Mouse (Mus musculus): Measurements from ENCODE around the gene Prkca.

Gene Prkca

GRCm38 (mm10) chr11:108228497-108228896 lies 115.2 kb downstream of the Prkca start:
- no peak for DNase-seq

- no peak for DNase-seq
Observed at GRCm38 (mm10) chr11:108226248-108226647, 117.5 kb downstream of the Prkca start.

- peak; percentile 29 to 33 for DNase-seq
Observed at GRCm38 (mm10) chr11:108224233-108224973, 119.3 kb downstream of the Prkca start.

GRCm38 (mm10) chr11:108223613-108224232 lies 120.0 kb downstream of the Prkca start:
- DNase-seq = peak; percentile 13 to 20

- DNase-seq = no peak
Observed at GRCm38 (mm10) chr11:108223154-108223553, 120.6 kb downstream of the Prkca start.

- DNase-seq = no peak
Observed at GRCm38 (mm10) chr11:108222616-108223015, 121.1 kb downstream of the Prkca start.

- peak; percentile 47 to 50 for DNase-seq
Observed at GRCm38 (mm10) chr11:108222026-108222425, 121.7 kb downstream of the Prkca start.

- no peak for DNase-seq
Observed at GRCm38 (mm10) chr11:108221124-108221835, 122.4 kb downstream of the Prkca start.

GRCm38 (mm10) chr11:108220605-108221004 lies 123.1 kb downstream of the Prkca start:
- no peak for DNase-seq

GRCm38 (mm10) chr11:108217043-108217442 lies 126.7 kb downstream of the Prkca start:
- no peak for DNase-seq

- DNase-seq = no peak
Observed at GRCm38 (mm10) chr11:108216064-108216463, 127.7 kb downstream of the Prkca start.

- no peak for DNase-seq
Observed at GRCm38 (mm10) chr11:108215466-108215865, 128.3 kb downstream of the Prkca start.

GRCm38 (mm10) chr11:108214521-108215223 lies 129.1 kb downstream of the Prkca start:
- no peak for DNase-seq

- DNase-seq = no peak
Observed at GRCm38 (mm10) chr11:108213783-108214182, 129.9 kb downstream of the Prkca start.

GRCm38 (mm10) chr11:108212638-108213037 lies 131.1 kb downstream of the Prkca start:
- no peak for DNase-seq

GRCm38 (mm10) chr11:108212030-108212429 lies 131.7 kb downstream of the Prkca start:
- no peak for DNase-seq

GRCm38 (mm10) chr11:108210749-108211148 lies 133.0 kb downstream of the Prkca start:
- DNase-seq = no peak

GRCm38 (mm10) chr11:108206602-108207001 lies 137.1 kb downstream of the Prkca start:
- DNase-seq = no peak

- no peak for DNase-seq
Observed at GRCm38 (mm10) chr11:108204895-108205248, 138.9 kb downstream of the Prkca start.

- no peak for DNase-seq
Observed at GRCm38 (mm10) chr11:108204202-108204894, 139.4 kb downstream of the Prkca start.

- DNase-seq = no peak
Observed at GRCm38 (mm10) chr11:108202835-108203234, 140.9 kb downstream of the Prkca start.
